18 mouse cellular contexts compared by ENCODE assay signal in genomic region chr11:105901501-105901900, GRCm38 (mm10). TPM values are rescaled to one million over a fixed set of nuclear protein-coding genes. Genes with fewer than 3 reads are reported as not detected.
DNase-seq lines count a peak whose midpoint lies in the region; ATAC-seq and TF ChIP-seq lines count a peak whose summit lies in the region.
"Had no signal": no experiment of that assay in that cellular context is flagged by ENCODE, and none has a peak within 500 bp of the region (broad histone marks: within the 10 kb centered on the region; RNA-seq: fewer than 3 reads in every experiment).

No protein-coding gene starts in this region.

- 0 out of 2 replicates have a peak, but pooled peaks have one; percentile 14 for TF ChIP-seq EP300 in liver, postnatal 0 days (IDR thresholded peaks at IDR 0.05; ENCODE audit: low read depth)
- no peak for TF ChIP-seq EP300 in stomach, postnatal 0 days (optimal IDR thresholded peaks at IDR 0.05)

- TF ChIP-seq CTCF in liver, postnatal 0 days (IDR thresholded peaks at IDR 0.05; ENCODE audit: low read depth) = no peak
- TF ChIP-seq CTCF in stomach, postnatal 0 days (IDR thresholded peaks at IDR 0.05; ENCODE audit: low read depth) = no peak

- H3K9me3 ChIP-seq in liver, postnatal 0 days (ENCODE audit: low read length) = no peaks in the 10 kb centered on the region
- no peaks in the 10 kb centered on the region for H3K9me3 ChIP-seq in liver, embryonic 12.5 days (replicated peaks)
- no peaks in the 10 kb centered on the region for H3K9me3 ChIP-seq in stomach, postnatal 0 days (ENCODE audit: control insufficient read depth, low read length)
- H3K9me3 ChIP-seq: forebrain, embryonic 15.5 days; hindbrain, embryonic 13.5 days; limb, embryonic 15.5 days had no signal

- no peaks in the 10 kb centered on the region for H3K27me3 ChIP-seq in liver, postnatal 0 days (ENCODE audit: insufficient read depth, low read length)
- H3K27me3 ChIP-seq in liver, embryonic 12.5 days (replicated peaks) = no peaks in the 10 kb centered on the region
- no peaks in the 10 kb centered on the region for H3K27me3 ChIP-seq in stomach, postnatal 0 days (ENCODE audit: control insufficient read depth, insufficient read depth, low read length)
- H3K27me3 ChIP-seq: forebrain, embryonic 15.5 days; hindbrain, embryonic 13.5 days; limb, embryonic 15.5 days had no signal

- no peaks in the 10 kb centered on the region for H3K4me1 ChIP-seq in liver, postnatal 0 days (ENCODE audit: insufficient read depth)
- no peaks in the 10 kb centered on the region for H3K4me1 ChIP-seq in liver, embryonic 12.5 days
- no peaks in the 10 kb centered on the region for H3K4me1 ChIP-seq in stomach, postnatal 0 days (replicated peaks; ENCODE audit: control insufficient read depth, insufficient read depth)
- H3K4me1 ChIP-seq: forebrain, embryonic 15.5 days; hindbrain, embryonic 13.5 days; limb, embryonic 15.5 days had no signal

- H3K4me2 ChIP-seq in liver, postnatal 0 days (ENCODE audit: low read depth, low read length) = no peak overlapping the region
- no peak overlapping the region for H3K4me2 ChIP-seq in liver, embryonic 12.5 days
- no peak overlapping the region for H3K4me2 ChIP-seq in stomach, postnatal 0 days (replicated peaks; ENCODE audit: low read depth)
- H3K4me2 ChIP-seq: forebrain, embryonic 15.5 days; hindbrain, embryonic 13.5 days; limb, embryonic 15.5 days; lung, embryonic 14.5 days had no signal

- ATAC-seq in liver, postnatal 0 days = no peak
- no peak for ATAC-seq in liver, embryonic 12.5 days
- peak; percentile 68; the same call in 1 of the 2 replicates for ATAC-seq in stomach, postnatal 0 days (ENCODE audit: low FRiP score, low TSS enrichment)
- ATAC-seq: forebrain, embryonic 15.5 days; intestine, postnatal 0 days had no signal

- DNase-seq in liver, postnatal 0 days = no peak
- peak; percentile 72 for DNase-seq in Muller cell, postnatal 12 days (ENCODE audit: inconsistent ontology term)
- peak; percentile 24 for DNase-seq in induced T-regulatory cell, adult 2 months (ENCODE audit: low read depth)
- no peak for DNase-seq in stomach, postnatal 0 days (ENCODE audit: low spot score)
- no peak for DNase-seq in cerebellum, adult 9-11 months
- no peak for DNase-seq in ovary, postnatal 14 days (ENCODE audit: low spot score)
- DNase-seq: adrenal gland, postnatal 10 days; cerebellum, adult 9-10 months; heart, adult 11 months; kidney, postnatal 10 days; lung, embryonic 14.5 days; right cerebral cortex, postnatal 14 days had no signal

- no peak overlapping the region for H3K27ac ChIP-seq in liver, postnatal 0 days (ENCODE audit: low read depth)
- no peak overlapping the region for H3K27ac ChIP-seq in liver, embryonic 12.5 days
- no peak overlapping the region for H3K27ac ChIP-seq in stomach, postnatal 0 days (replicated peaks)
- H3K27ac ChIP-seq: forebrain, embryonic 15.5 days; hindbrain, embryonic 13.5 days; limb, embryonic 15.5 days had no signal

- no peak overlapping the region for H3K9ac ChIP-seq in liver, postnatal 0 days (replicated peaks)
- no peak overlapping the region for H3K9ac ChIP-seq in liver, embryonic 12.5 days
- no peak overlapping the region for H3K9ac ChIP-seq in stomach, postnatal 0 days (ENCODE audit: low read length)
- H3K9ac ChIP-seq: forebrain, embryonic 15.5 days; hindbrain, embryonic 13.5 days; limb, embryonic 15.5 days; lung, embryonic 14.5 days had no signal

- 30% methylated on average over 2 of the region's 2 CpGs for WGBS in liver, postnatal 0 days (ENCODE audit: insufficient replicate concordance)
- 50% methylated on average over 2 of the region's 2 CpGs for WGBS in liver, embryonic 12.5 days (ENCODE audit: insufficient replicate concordance)
- 54% methylated on average over 2 of the region's 2 CpGs for WGBS in stomach, postnatal 0 days

- no peaks in the 10 kb centered on the region for H3K36me3 ChIP-seq in liver, postnatal 0 days (replicated peaks; ENCODE audit: insufficient read depth, low read length)
- H3K36me3 ChIP-seq in liver, embryonic 12.5 days = 0 out of 2 replicates have a peak, but pooled peaks cover 2% of the 10 kb centered on the region
- no peaks in the 10 kb centered on the region for H3K36me3 ChIP-seq in stomach, postnatal 0 days (ENCODE audit: control insufficient read depth, insufficient read depth, low read length)

- H3K4me3 ChIP-seq in liver, postnatal 0 days (ENCODE audit: low read depth, low read length) = no peak overlapping the region
- no peak overlapping the region for H3K4me3 ChIP-seq in liver, embryonic 12.5 days
- H3K4me3 ChIP-seq in stomach, postnatal 0 days (ENCODE audit: low read depth, low read length) = no peak overlapping the region
- H3K4me3 ChIP-seq: erythroblast, embryonic 14.5 days; forebrain, embryonic 15.5 days; hindbrain, embryonic 13.5 days; limb, embryonic 15.5 days had no signal

RNA-seq across cellular contexts. Expression of gene Cyb561, which starts 51.6 kb away (rescaled TPM):
- polyA plus RNA-seq in liver, postnatal 0 days (2015; fragmentation: Nextera tagmentation; extraction: Ambion mirVana) = 0.89 and 0.96 TPM in 2 replicates
- polyA plus RNA-seq in liver, embryonic 12.5 days (2016; fragmentation: Nextera tagmentation; extraction: Ambion mirVana) = 1.9 TPM in 2 replicates
- 56.1 and 58.3 TPM in 2 replicates for polyA plus RNA-seq in stomach, postnatal 0 days (2015; fragmentation: Nextera tagmentation; extraction: Ambion mirVana)

Comparison
In these comparisons a context has a peak if more than half of its experiments do, and no peak if none do; other contexts are left out.
1. DNase-seq: peak in Muller cell, postnatal 12 days (single experiment) and induced T-regulatory cell, adult 2 months (single experiment); none in liver, postnatal 0 days (single experiment), stomach, postnatal 0 days (single experiment), cerebellum, adult 9-11 months (single experiment) and ovary, postnatal 14 days (single experiment).
2. RNA of gene Cyb561, which starts 51.6 kb away (polyA plus RNA-seq): 56.1 to 58.3 TPM in stomach, postnatal 0 days; 1.9 TPM in liver, embryonic 12.5 days and 0.89 to 0.96 TPM in liver, postnatal 0 days; every median in the first group is over 10 times any median in the second.